Mouse (Mus musculus) hindbrain, embryonic 13.5 days (tissue): Measurements from ENCODE around the gene Ppt2. TPM values are rescaled to one million over a fixed set of nuclear protein-coding genes. Genes with fewer than 3 reads are reported as not detected.

Experiments used
- ATAC-seq: fragments of 200-750 bp; cut with Nextera tagmentation; 2 replicates; pipeline ENCODE4 v1.8.0; 2017; ENCODE audit warnings: moderate TSS enrichment; ENCODE audit not compliant: low FRiP score
- H3K27ac ChIP-seq: fragments of 300-500 bp; sonication (generic); 2 replicates; pipeline ENCODE4 v1.5.1; 2015; ENCODE audit warnings: inconsistent platforms, mild to moderate bottlenecking, moderate library complexity
- H3K27me3 ChIP-seq: fragments of 300-500 bp; sonication (generic); 2 replicates; pipeline ENCODE4 v1.6.1; 2015; ENCODE audit warnings: mild to moderate bottlenecking, inconsistent platforms
- H3K36me3 ChIP-seq: fragments of 300-500 bp; sonication (generic); 2 replicates; pipeline ENCODE4 v1.6.1; 2015; ENCODE audit warnings: mild to moderate bottlenecking, inconsistent platforms
- H3K4me1 ChIP-seq: fragments of 300-500 bp; sonication (generic); replicated peaks from 2 replicates; pipeline ENCODE4 v1.6.1; 2015; ENCODE audit warnings: inconsistent platforms
- H3K4me2 ChIP-seq: fragments of 300-500 bp; sonication (generic); 2 replicates; pipeline ENCODE4 v1.6.1; 2015; ENCODE audit warnings: inconsistent platforms, mild to moderate bottlenecking, moderate library complexity
- H3K4me3 ChIP-seq: fragments of 300-500 bp; sonication (generic); 2 replicates; pipeline ENCODE4 v1.5.1; 2015; ENCODE audit warnings: mild to moderate bottlenecking, inconsistent platforms
- H3K9ac ChIP-seq: fragments of 300-500 bp; sonication (generic); 2 replicates; pipeline ENCODE4 v1.6.1; 2015; ENCODE audit warnings: mild to moderate bottlenecking, inconsistent platforms
- H3K9me3 ChIP-seq: fragments of 300-500 bp; sonication (generic); 2 replicates; pipeline ENCODE4 v1.6.1; 2016; ENCODE audit warnings: inconsistent platforms
- WGBS: fragments of 180-500 bp; shearing (Covaris S2); methylation state at CpG from one replicate; pipeline ENCODE4 v1.1.7; 2015; 5-methylcytosine and 5-hydroxymethylcytosine counted together
- polyA plus RNA-seq: library from polyadenylated mRNA; unstranded; fragments of >200 nt; fragmentation: Nextera tagmentation; extraction: Ambion mirVana; gene quantifications from 2 replicates; pipeline ENCODE4 v1.2.1, GENCODE M21; 2015

The Ppt2 gene
- polyA plus RNA-seq, 1 experiment from 2014 or later = 21.7 TPM

DNA sequence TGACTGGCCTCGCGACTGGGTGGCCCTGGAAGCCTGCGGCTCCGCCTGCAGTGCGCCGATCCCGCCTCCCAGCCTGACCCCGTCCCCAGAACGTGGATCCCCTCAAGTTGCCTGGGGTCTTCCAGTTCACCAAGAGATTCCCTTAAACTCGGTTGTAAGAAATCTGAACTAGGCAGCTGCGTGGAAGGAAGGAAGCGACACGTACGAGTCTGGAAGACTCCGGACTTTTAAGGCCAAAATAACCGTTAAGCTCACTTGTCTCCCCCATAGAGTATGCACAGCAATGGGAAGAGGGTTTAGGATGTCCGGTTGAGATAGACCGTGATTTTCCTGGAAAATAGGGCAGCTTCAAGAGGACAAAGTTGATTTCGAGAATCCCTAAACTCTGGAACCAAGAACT, 40.5 kb downstream of the Ppt2 start:
- Histone ChIP-seq H3K4me1 (peaks cover 58% of the 10 kb centered on the region), H3K4me2 (peak overlapping the region; percentile 82), H3K9ac (peak overlapping the region; percentile 92), H3K27me3 (no peaks in the 10 kb centered on the region), H3K36me3 (no peaks in the 10 kb centered on the region), H3K27ac (peak overlapping the region; percentile 100), H3K4me3 (peak overlapping the region; percentile 69), H3K9me3 (no peaks in the 10 kb centered on the region)
- WGBS = 4% methylated on average over 19 of the region's 19 CpGs
- ATAC-seq = no peak

- Histone ChIP-seq H3K4me1 (peaks cover 54% of the 10 kb centered on the region), H3K36me3 (no peaks in the 10 kb centered on the region), H3K27me3 (no peaks in the 10 kb centered on the region), H3K4me2 (peak overlapping the region; percentile 82), H3K9ac (peak overlapping the region; percentile 92), H3K27ac (peak overlapping the region; percentile 100), H3K4me3 (peak overlapping the region; percentile 69), H3K9me3 (no peaks in the 10 kb centered on the region)
- peak; percentile 79 for ATAC-seq
- under 1% methylated on average over 49 of the region's 50 CpGs for WGBS
These were observed 40.9 kb downstream of the Ppt2 start for GRCm38 (mm10) chr17:34587423-34587811.

DNA sequence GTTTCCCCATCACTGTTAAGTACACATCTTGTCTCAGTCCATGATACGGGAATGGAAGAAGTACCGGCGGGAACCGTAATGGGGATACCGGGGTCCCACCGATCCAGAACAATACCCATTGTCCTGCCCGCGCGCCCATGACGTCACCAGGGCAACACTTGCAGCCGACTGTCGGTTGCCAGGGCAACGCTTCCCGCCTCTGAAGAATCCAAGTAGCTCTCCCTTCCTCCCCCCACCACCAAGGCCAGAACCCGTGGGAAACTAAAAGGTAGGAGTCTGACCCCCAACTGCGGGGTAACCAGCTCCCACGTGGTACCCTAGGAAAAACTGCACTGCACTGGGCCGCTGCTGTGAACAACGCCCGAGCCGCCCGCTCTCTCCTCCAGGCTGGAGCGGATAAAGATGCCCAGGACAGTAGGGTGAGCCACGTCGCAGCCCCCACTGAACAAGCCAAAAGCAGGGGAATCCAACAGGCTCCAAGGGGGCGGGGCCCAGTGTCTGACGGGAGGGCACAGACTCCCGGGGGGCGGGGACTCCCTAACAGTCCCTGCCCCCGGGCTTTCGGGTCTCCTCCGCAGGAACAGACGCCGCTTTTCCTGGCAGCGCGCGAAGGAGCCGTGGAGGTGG, 41.4 kb downstream of the Ppt2 start:
- no peaks in the 10 kb centered on the region for H3K36me3 ChIP-seq
- peak overlapping the region; percentile 100 for H3K27ac ChIP-seq
- H3K4me3 ChIP-seq = peak overlapping the region; percentile 69
- 2% methylated on average over 37 of the region's 38 CpGs for WGBS
- H3K9me3 ChIP-seq = no peaks in the 10 kb centered on the region
- H3K27me3 ChIP-seq = no peaks in the 10 kb centered on the region
- peaks cover 51% of the 10 kb centered on the region for H3K4me1 ChIP-seq
- H3K9ac ChIP-seq = peak overlapping the region; percentile 92
- peak; percentile 73 for ATAC-seq
- peak overlapping the region; percentile 82 for H3K4me2 ChIP-seq

DNA sequence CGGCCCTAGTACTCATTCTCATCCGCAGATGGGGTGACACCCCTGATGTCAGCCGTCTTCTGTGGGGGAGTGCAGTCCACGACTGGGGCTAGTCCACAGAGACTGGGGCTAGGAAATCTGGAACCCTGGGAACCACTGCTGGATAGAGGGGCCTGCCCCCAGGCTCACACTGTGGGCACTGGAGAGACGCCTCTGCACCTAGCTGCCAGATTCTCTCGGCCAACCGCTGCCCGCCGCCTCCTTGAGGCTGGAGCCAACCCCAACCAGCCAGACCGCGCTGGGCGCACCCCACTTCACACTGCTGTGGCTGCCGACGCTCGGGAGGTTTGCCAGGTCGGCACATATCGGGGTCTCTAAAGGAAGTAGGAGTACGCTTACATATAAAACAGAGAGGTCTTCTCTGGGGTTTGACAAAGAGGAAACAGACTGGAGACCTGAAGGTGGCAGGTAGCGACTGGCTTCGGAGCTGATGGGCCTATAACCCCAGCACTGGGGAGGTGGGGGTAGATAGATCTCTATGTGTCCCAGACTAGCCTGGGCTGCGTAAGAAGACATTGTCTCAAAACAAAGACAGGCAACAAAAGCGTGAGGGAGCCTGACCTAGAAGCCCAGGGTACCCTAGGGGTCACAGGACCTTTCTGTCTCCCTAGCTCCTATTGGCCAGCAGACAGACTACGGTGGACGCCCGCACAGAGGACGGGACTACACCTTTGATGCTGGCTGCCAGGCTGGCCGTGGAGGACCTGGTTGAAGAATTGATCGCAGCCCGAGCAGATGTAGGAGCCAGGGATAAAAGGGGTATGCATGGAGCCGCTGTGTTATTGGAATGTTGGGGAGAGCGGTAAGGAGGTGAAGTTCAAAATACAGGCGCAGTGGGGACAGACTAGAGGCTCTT, 42.2 kb downstream of the Ppt2 start:
- Histone ChIP-seq H3K4me1 (peaks cover 45% of the 10 kb centered on the region), H3K9me3 (no peaks in the 10 kb centered on the region), H3K4me3 (peak overlapping the region; percentile 69), H3K9ac (peak overlapping the region; percentile 92), H3K4me2 (peak overlapping the region; percentile 82), H3K27ac (peak overlapping the region; percentile 100), H3K36me3 (no peaks in the 10 kb centered on the region), H3K27me3 (no peaks in the 10 kb centered on the region)
- 14% methylated on average over 32 of the region's 32 CpGs for WGBS
- ATAC-seq = peak; percentile 2; the same call in 1 of the 2 replicates

GRCm38 (mm10) chr17:34585121-34585520, 43.2 kb downstream of the Ppt2 start:
- no peak for ATAC-seq

GRCm38 (mm10) chr17:34583819-34584218, 44.5 kb downstream of the Ppt2 start:
- no peak for ATAC-seq
- WGBS = 86% methylated on average over 8 of the region's 8 CpGs
- Histone ChIP-seq H3K4me3 (no peak overlapping the region), H3K4me1 (peaks cover 23% of the 10 kb centered on the region), H3K9me3 (no peaks in the 10 kb centered on the region), H3K27me3 (no peaks in the 10 kb centered on the region), H3K9ac (no peak overlapping the region), H3K36me3 (no peaks in the 10 kb centered on the region), H3K4me2 (no peak overlapping the region), H3K27ac (no peak overlapping the region)

More at GRCm38 (mm10) chr17:34585121-34585520, 43.2 kb downstream of the Ppt2 start:
- Histone ChIP-seq H3K4me2 (no peak overlapping the region), H3K27me3 (no peaks in the 10 kb centered on the region), H3K4me1 (peaks cover 35% of the 10 kb centered on the region), H3K9me3 (no peaks in the 10 kb centered on the region), H3K4me3 (no peak overlapping the region), H3K27ac (peak overlapping the region; percentile 100), H3K36me3 (no peaks in the 10 kb centered on the region), H3K9ac (no peak overlapping the region)
- WGBS = 88% methylated on average over 8 of the region's 8 CpGs

GRCm38 (mm10) chr17:34583397-34583796, 44.9 kb downstream of the Ppt2 start:
- 0 out of 2 replicates have a peak overlapping the region, but pooled peaks have one; percentile 23 for H3K27ac ChIP-seq
- H3K4me1 ChIP-seq = peaks cover 19% of the 10 kb centered on the region
- 60% methylated on average over 7 of the region's 7 CpGs for WGBS
- H3K4me2 ChIP-seq = no peak overlapping the region
- no peak for ATAC-seq
- H3K36me3 ChIP-seq = no peaks in the 10 kb centered on the region
- H3K9me3 ChIP-seq = no peaks in the 10 kb centered on the region
- no peak overlapping the region for H3K9ac ChIP-seq
- no peak overlapping the region for H3K4me3 ChIP-seq
- H3K27me3 ChIP-seq = no peaks in the 10 kb centered on the region

- no peaks in the 10 kb centered on the region for H3K9me3 ChIP-seq
- peaks cover 12% of the 10 kb centered on the region for H3K4me1 ChIP-seq
- H3K36me3 ChIP-seq = no peaks in the 10 kb centered on the region
- WGBS = 85% methylated on average over 12 of the region's 12 CpGs
- H3K27me3 ChIP-seq = no peaks in the 10 kb centered on the region
- H3K4me3 ChIP-seq = no peak overlapping the region
- no peak overlapping the region for H3K9ac ChIP-seq
- ATAC-seq = no peak
- no peak overlapping the region for H3K27ac ChIP-seq
- H3K4me2 ChIP-seq = no peak overlapping the region
These were observed 45.8 kb downstream of the Ppt2 start for GRCm38 (mm10) chr17:34582528-34582927.

- no peak overlapping the region for H3K9ac ChIP-seq
- H3K9me3 ChIP-seq = no peaks in the 10 kb centered on the region
- no peak for ATAC-seq
- H3K4me1 ChIP-seq = no peaks in the 10 kb centered on the region
- no peak overlapping the region for H3K4me3 ChIP-seq
- WGBS = 92% methylated on average over 3 of the region's 3 CpGs
- H3K4me2 ChIP-seq = no peak overlapping the region
- H3K36me3 ChIP-seq = no peaks in the 10 kb centered on the region
- no peak overlapping the region for H3K27ac ChIP-seq
- no peaks in the 10 kb centered on the region for H3K27me3 ChIP-seq
These were observed 50.2 kb downstream of the Ppt2 start for GRCm38 (mm10) chr17:34578070-34578469.

- Histone ChIP-seq H3K27ac (no peak overlapping the region), H3K4me1 (no peaks in the 10 kb centered on the region), H3K9me3 (no peaks in the 10 kb centered on the region), H3K4me2 (no peak overlapping the region), H3K27me3 (no peaks in the 10 kb centered on the region), H3K9ac (no peak overlapping the region), H3K36me3 (no peaks in the 10 kb centered on the region), H3K4me3 (no peak overlapping the region)
- ATAC-seq = no peak
- 78% methylated on average over 5 of the region's 5 CpGs for WGBS
These were observed 51.7 kb downstream of the Ppt2 start for GRCm38 (mm10) chr17:34576577-34576976.

GRCm38 (mm10) chr17:34572361-34572760, 55.9 kb downstream of the Ppt2 start:
- Histone ChIP-seq H3K27ac (no peak overlapping the region), H3K9ac (no peak overlapping the region), H3K9me3 (no peaks in the 10 kb centered on the region), H3K36me3 (no peaks in the 10 kb centered on the region), H3K4me3 (no peak overlapping the region), H3K4me1 (no peaks in the 10 kb centered on the region; the same call in 1 of the 2 replicates), H3K27me3 (peaks cover 4% of the 10 kb centered on the region; the same call in 1 of the 2 replicates), H3K4me2 (no peak overlapping the region)
- 12% methylated on average over 15 of the region's 15 CpGs for WGBS
- ATAC-seq = no peak

- H3K27ac ChIP-seq = no peak overlapping the region
- H3K9me3 ChIP-seq = no peaks in the 10 kb centered on the region
- no peaks in the 10 kb centered on the region for H3K36me3 ChIP-seq
- peaks cover 5% of the 10 kb centered on the region; the same call in 1 of the 2 replicates for H3K27me3 ChIP-seq
- H3K9ac ChIP-seq = no peak overlapping the region
- H3K4me1 ChIP-seq = no peaks in the 10 kb centered on the region; the same call in 1 of the 2 replicates
- no peak overlapping the region for H3K4me2 ChIP-seq
- WGBS = 14% methylated on average over 5 of the region's 5 CpGs
- no peak overlapping the region for H3K4me3 ChIP-seq
- no peak for ATAC-seq
These were observed 56.4 kb downstream of the Ppt2 start for GRCm38 (mm10) chr17:34571875-34572274.
